Mouse (Mus musculus) MEL (cell line): Measurements from ENCODE around the gene Slc36a1.

Source experiments
- CTCF ChIP-seq, 3 experiments: IDR thresholded peaks in 2 of 3; conservative IDR thresholded peaks in 1 of 3; 2 replicates each; pipeline ENCODE4 v1.5.1; 2011 to 2012; ENCODE audit warnings: low read length in 3 of 3, low read depth in 2 of 3, mild to moderate bottlenecking in 2 of 3, improper control_type of control experiment in 1 of 3, inconsistent platforms in 1 of 3, mixed read lengths in 1 of 3, moderate library complexity in 1 of 3; ENCODE audit not compliant: control insufficient read depth in 1 of 3, insufficient read depth in 1 of 3, poor library complexity in 1 of 3, severe bottlenecking in 1 of 3
- EP300 ChIP-seq, 2 experiments: IDR thresholded peaks; 2 replicates each; pipeline ENCODE4 v1.6.1; 2011; ENCODE audit warnings: improper control_type of control experiment in 2 of 2, low read length in 2 of 2, low read depth in 1 of 2, mild to moderate bottlenecking in 1 of 2
- KAT2A ChIP-seq: conservative IDR thresholded peaks from 2 replicates; pipeline ENCODE4 v1.6.1; 2012; ENCODE audit warnings: low read depth, low read length, improper control_type of control experiment, inconsistent platforms
- MAFK ChIP-seq: IDR thresholded peaks from 2 replicates; pipeline ENCODE4 v1.6.1; 2011; ENCODE audit warnings: low read depth, mild to moderate bottlenecking, low read length, improper control_type of control experiment, borderline replicate concordance
- MAX ChIP-seq: IDR thresholded peaks from 2 replicates; pipeline ENCODE4 v1.6.1; 2011; ENCODE audit warnings: low read length, improper control_type of control experiment
- MYC ChIP-seq: IDR thresholded peaks from 2 replicates; pipeline ENCODE4 v1.6.1; 2011; ENCODE audit warnings: low read depth, mild to moderate bottlenecking, low read length, improper control_type of control experiment, moderate library complexity
- POLR2A ChIP-seq, 2 experiments: IDR thresholded peaks; 2 replicates each; pipeline ENCODE4 v1.6.1; 2011 to 2012; ENCODE audit warnings: low read length in 2 of 2, mild to moderate bottlenecking in 2 of 2, control low read depth in 1 of 2, improper control_type of control experiment in 1 of 2, low read depth in 1 of 2, moderate library complexity in 1 of 2; ENCODE audit not compliant: control insufficient read depth in 1 of 2, insufficient read depth in 1 of 2, poor library complexity in 1 of 2
- SIN3A ChIP-seq: IDR thresholded peaks from 2 replicates; pipeline ENCODE4 v1.6.1; 2012; ENCODE audit warnings: low read length, improper control_type of control experiment, inconsistent platforms
- SMC3 ChIP-seq: IDR thresholded peaks from 2 replicates; pipeline ENCODE4 v1.6.1; 2011; ENCODE audit warnings: low read depth, low read length, improper control_type of control experiment
- TAL1 ChIP-seq: IDR thresholded peaks from 2 replicates; pipeline ENCODE4 v1.6.1; 2012; ENCODE audit warnings: mild to moderate bottlenecking, inconsistent platforms, low read length, moderate library complexity, mixed read lengths
- USF2 ChIP-seq, 2 experiments: IDR thresholded peaks; 2 replicates each; pipeline ENCODE4 v1.6.1; 2011 to 2012; ENCODE audit warnings: improper control_type of control experiment in 2 of 2, low read length in 2 of 2, borderline replicate concordance in 1 of 2, inconsistent platforms in 1 of 2, low read depth in 1 of 2, mild to moderate bottlenecking in 1 of 2; ENCODE audit not compliant: insufficient read depth in 1 of 2
- ZNF384 ChIP-seq: IDR thresholded peaks from 2 replicates; pipeline ENCODE4 v1.6.1; 2012; ENCODE audit warnings: low read depth, mild to moderate bottlenecking, inconsistent platforms, low read length, improper control_type of control experiment

DNA sequence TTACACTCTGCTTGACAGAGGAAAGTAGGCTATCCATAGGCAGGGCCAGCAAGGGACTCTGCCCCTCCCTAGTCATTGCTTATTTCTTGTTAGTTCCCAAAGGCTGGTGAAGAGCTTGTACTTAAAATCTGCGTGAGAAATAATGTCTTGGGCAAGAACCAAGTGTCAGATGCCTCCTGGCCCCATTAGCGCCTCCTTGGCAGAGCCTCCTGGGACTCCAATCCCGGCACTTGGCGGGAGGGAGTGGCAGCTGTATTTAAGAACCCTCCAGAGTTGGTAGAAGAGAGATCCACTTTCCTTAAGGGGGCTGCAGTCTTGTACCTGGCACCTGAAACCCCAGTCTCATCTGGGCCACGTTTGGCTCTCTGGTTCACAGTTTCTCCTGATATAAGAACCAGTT, 10.0 kb downstream of the Slc36a1 start:
- no peak for TF ChIP-seq TAL1
- TF ChIP-seq MAFK: no peak
- TF ChIP-seq MAX: no peak
- no peak for TF ChIP-seq CTCF (IDR thresholded peaks at IDR 0.05 in 2 of 3, conservative IDR thresholded peaks at IDR 0.05 in 1 of 3; ENCODE audit: control insufficient read depth in 1 of 3, insufficient read depth in 1 of 3, low read depth in 2 of 3, low read length in 3 of 3, poor library complexity in 1 of 3, severe bottlenecking in 1 of 3)
- TF ChIP-seq ZNF384: no peak
- TF ChIP-seq SIN3A: no peak
- no peak for TF ChIP-seq POLR2A (IDR thresholded peaks at IDR 0.05; ENCODE audit: control insufficient read depth in 1 of 2, insufficient read depth in 1 of 2, low read depth in 1 of 2, low read length in 2 of 2, poor library complexity in 1 of 2)
- no peak for TF ChIP-seq MYC
- TF ChIP-seq EP300 (IDR thresholded peaks at IDR 0.05; ENCODE audit: low read depth in 1 of 2, low read length in 2 of 2): no peak
- no peak for TF ChIP-seq SMC3
- no peak for TF ChIP-seq USF2 (IDR thresholded peaks at IDR 0.05; ENCODE audit: borderline replicate concordance in 1 of 2, insufficient read depth in 1 of 2, low read depth in 1 of 2, low read length in 2 of 2)
- TF ChIP-seq KAT2A: no peak
